Mouse (Mus musculus): ENCODE measurements at regions not wholly inside any gene's neighbourhood (a gene's known extent, or its start where the extent isn't known, plus 50 kb on each side); places are given as distances from the start of the nearest gene placed in this dataset.
A peak's percentile ranks its signal among the peaks of the same experiment; 100 is the strongest.
"Not testable (repeated sequence)": the region's sequence is repeated elsewhere in the genome, so short reads cannot be mapped to it uniquely, and the experiment has no call there.

DNA sequence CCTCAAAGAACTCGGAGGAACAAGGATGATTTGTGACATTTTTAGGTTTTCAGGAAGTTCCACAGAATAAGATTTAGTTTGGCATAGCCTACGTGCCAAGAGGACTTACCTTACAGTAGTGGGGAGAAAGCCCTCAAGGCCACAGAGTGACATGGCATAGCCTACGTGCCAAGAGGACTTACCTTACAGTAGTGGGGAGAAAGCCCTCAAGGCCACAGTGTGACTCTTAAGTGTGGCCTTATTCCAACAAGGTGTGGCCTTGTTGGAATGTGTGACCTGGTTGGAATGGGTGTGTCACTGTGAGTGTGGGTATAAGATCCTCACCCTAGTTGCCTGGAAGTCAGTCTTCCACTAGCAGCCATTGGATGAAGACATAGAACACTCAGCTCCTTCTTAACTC lies 206.7 kb downstream of the Diras2 start:
- H3K27me3 ChIP-seq (replicated peaks; ENCODE audit: low read depth, poor library complexity, severe bottlenecking); H3K4me3 ChIP-seq; H3K27ac ChIP-seq (replicated peaks); DNase-seq (ENCODE audit: low spot score); H3K9me3 ChIP-seq; H3K4me1 ChIP-seq; H3K36me3 ChIP-seq (replicated peaks): not testable (repeated sequence)
- 84% methylated on average over 3 of the region's 3 CpGs for WGBS

DNA sequence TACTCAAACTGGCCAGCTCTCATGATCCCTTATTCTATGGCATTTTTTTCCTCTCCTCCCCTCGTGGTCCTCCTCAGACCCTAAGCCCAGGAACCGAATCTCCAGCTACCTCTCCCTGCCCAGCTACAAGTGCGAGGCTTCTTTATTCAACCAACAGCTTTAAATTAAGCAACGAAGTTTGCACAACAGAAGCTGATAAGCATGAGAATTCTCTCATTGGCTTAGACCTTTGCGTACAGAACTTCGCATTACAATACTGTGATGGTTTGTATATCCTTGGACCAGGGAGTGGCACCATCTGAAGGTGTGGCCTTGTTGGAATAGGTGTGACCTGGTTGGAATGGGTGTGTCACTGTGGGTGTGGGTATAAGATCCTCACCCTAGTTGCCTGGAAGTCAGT lies 205.4 kb downstream of the Diras2 start:
- not testable (repeated sequence) for DNase-seq (ENCODE audit: low spot score); H3K27ac ChIP-seq (replicated peaks); H3K27me3 ChIP-seq (replicated peaks; ENCODE audit: low read depth, poor library complexity, severe bottlenecking); H3K4me3 ChIP-seq; H3K4me1 ChIP-seq; H3K9me3 ChIP-seq; H3K36me3 ChIP-seq (replicated peaks)
- 87% methylated on average over 6 of the region's 6 CpGs for WGBS

DNA sequence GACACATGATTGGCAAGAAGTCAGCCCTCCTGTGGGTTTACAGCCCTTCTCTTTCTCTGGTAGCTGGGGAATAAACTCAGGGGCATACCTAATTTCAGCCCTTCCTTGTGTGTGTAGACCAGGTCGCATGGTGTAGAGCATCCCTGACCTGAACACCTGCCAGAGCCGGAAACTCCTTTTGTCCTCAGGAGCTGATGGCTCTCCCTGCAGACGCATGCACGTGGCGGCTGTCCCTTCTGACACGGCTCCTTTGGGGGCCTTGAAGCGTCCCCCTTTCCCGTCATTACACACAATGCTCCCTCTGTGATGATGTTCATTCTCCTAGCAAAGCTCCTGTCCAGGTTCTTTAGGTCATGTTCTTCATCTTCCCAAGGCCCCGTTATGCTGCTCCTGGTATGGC lies 203.3 kb downstream of the Diras2 start:
- DNase-seq (ENCODE audit: low spot score): no peak
- Histone ChIP-seq H3K36me3 (replicated peaks) (no peaks in the 10 kb centered on the region), H3K9me3 (no peaks in the 10 kb centered on the region), H3K4me3 (no peak overlapping the region), H3K27ac (replicated peaks) (no peak overlapping the region), H3K27me3 (replicated peaks; ENCODE audit: low read depth, poor library complexity, severe bottlenecking) (no peaks in the 10 kb centered on the region), H3K4me1 (0 out of 2 replicates have a peak, but pooled peaks cover 4% of the 10 kb centered on the region)
- WGBS: 83% methylated on average over 9 of the region's 9 CpGs

DNA sequence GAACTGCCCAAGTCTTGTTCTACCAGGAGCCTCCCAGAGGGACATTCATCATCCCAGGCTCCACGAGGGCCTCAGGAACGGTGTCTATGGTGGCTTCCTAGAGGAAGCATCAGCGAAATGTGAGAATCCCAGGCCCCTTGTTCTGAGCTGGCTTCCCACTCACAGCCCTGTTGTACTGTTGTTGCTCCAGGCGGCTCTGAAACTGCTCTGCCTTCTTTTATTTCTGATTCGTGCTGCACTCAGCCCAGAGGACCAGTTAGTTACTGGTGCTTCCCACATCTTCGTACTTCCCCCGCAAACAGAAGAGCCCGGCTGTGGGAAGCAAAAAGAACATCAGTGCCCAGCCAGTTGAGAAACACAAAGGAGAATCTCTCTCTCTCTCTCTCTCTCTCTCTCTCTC lies 202.3 kb downstream of the Diras2 start:
- 64% methylated on average over 8 of the region's 8 CpGs for WGBS
- no peaks in the 10 kb centered on the region for H3K9me3 ChIP-seq
- no peak overlapping the region for H3K27ac ChIP-seq (replicated peaks)
- H3K36me3 ChIP-seq (replicated peaks): no peaks in the 10 kb centered on the region
- 0 out of 2 replicates have a peak, but pooled peaks cover 4% of the 10 kb centered on the region for H3K4me1 ChIP-seq
- no peak overlapping the region for H3K4me3 ChIP-seq
- no peaks in the 10 kb centered on the region for H3K27me3 ChIP-seq (replicated peaks; ENCODE audit: low read depth, poor library complexity, severe bottlenecking)
- no peak for DNase-seq (ENCODE audit: low spot score)

DNA sequence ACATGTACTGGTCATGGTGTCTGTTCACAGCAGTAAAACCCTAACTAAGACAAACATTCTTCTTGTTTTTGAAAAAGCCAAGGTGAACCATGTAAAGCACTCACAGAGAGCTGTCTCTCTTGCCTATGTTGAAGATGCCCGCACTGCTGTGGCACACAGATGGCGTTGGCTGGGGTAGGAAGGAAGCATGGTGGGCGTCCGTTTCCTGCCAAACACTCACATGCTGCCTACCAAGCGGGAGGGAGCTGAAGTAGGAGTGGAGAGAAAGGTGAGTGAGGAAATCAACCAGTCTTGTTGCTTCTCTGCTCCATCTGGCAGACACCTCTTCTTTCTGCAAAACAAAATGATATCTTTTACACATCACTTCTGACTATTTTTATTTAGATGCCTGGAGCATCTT lies 200.0 kb downstream of the Diras2 start:
- no peaks in the 10 kb centered on the region for H3K36me3 ChIP-seq (replicated peaks)
- no peak overlapping the region for H3K27ac ChIP-seq (replicated peaks)
- no peak overlapping the region for H3K4me3 ChIP-seq
- 0 out of 2 replicates have a peak, but pooled peaks cover 4% of the 10 kb centered on the region for H3K4me1 ChIP-seq
- WGBS: 90% methylated on average over 5 of the region's 5 CpGs
- H3K27me3 ChIP-seq (replicated peaks; ENCODE audit: low read depth, poor library complexity, severe bottlenecking): no peaks in the 10 kb centered on the region
- H3K9me3 ChIP-seq: no peaks in the 10 kb centered on the region
- DNase-seq (ENCODE audit: low spot score): no peak

DNA sequence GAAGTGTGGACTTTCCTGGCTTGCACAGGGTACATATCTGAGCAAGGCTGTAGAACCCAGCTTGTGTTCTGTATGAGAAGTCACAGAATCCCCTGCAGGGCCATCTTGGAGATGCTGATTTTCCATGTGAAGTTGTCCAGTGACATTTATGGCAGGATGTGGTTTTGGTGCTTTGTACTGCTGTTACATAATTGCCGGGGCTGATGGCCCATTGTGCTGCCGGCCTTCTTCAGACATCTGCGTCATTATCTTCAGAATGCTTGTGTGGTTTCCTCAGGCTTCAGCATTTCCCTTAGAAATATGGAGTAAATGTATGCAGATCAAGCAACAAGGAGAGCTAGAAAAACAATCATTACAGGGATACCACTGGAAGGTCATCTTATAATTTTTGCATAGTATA lies 196.1 kb downstream of the Diras2 start:
- H3K27ac ChIP-seq (replicated peaks): no peak overlapping the region
- H3K9me3 ChIP-seq: no peaks in the 10 kb centered on the region
- 93% methylated on average over 3 of the region's 3 CpGs for WGBS
- DNase-seq (ENCODE audit: low spot score): no peak
- no peaks in the 10 kb centered on the region for H3K27me3 ChIP-seq (replicated peaks; ENCODE audit: low read depth, poor library complexity, severe bottlenecking)
- H3K4me3 ChIP-seq: no peak overlapping the region
- H3K4me1 ChIP-seq: peaks cover 15% of the 10 kb centered on the region
- no peaks in the 10 kb centered on the region for H3K36me3 ChIP-seq (replicated peaks)

DNA sequence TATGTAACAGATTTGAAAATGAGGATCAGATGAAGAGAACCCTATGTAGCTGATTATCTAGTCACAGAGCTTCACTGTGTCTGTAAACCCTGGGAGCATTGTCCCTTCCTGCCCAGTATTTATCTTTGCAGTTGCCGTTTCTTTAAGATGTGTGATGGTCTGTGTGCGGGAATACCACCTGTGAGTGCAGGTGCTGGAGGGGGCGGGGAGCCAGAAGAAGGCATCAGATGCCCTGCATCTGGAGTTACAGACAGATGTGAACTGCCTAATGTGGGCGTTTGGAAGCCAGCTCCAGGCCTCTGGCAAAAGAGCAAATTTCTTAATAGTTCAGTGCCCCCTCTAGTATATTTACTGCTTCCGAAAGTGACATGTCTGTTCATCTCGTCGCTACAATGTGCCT lies 193.1 kb downstream of the Diras2 start:
- DNase-seq (ENCODE audit: low spot score): no peak
- no peaks in the 10 kb centered on the region for H3K9me3 ChIP-seq
- peaks cover 15% of the 10 kb centered on the region for H3K4me1 ChIP-seq
- no peak overlapping the region for H3K27ac ChIP-seq (replicated peaks)
- H3K36me3 ChIP-seq (replicated peaks): no peaks in the 10 kb centered on the region
- 77% methylated on average over 7 of the region's 7 CpGs for WGBS
- no peak overlapping the region for H3K4me3 ChIP-seq
- H3K27me3 ChIP-seq (replicated peaks; ENCODE audit: low read depth, poor library complexity, severe bottlenecking): no peaks in the 10 kb centered on the region

DNA sequence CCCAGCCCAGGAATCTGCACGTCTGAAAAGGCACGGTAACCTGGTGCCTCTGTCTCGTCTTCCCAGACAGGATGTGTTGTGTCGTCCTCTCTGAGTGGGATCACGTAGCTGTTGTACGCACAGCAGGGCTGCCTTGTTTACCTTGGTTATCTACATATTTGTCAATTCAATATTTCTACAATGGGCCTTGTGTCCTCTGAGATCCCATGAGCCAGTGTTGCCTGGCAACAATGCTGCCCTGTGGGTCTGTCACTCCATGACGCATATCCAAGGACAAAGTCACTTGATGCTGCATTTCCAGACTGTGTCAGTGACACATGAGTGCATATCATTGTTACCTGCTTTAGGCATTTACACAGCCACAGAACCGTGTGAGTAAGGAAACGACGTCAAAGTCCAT lies 191.9 kb downstream of the Diras2 start:
- Histone ChIP-seq H3K4me1 (peaks cover 15% of the 10 kb centered on the region), H3K36me3 (replicated peaks) (no peaks in the 10 kb centered on the region), H3K9me3 (no peaks in the 10 kb centered on the region), H3K4me3 (no peak overlapping the region), H3K27ac (replicated peaks) (no peak overlapping the region), H3K27me3 (replicated peaks; ENCODE audit: low read depth, poor library complexity, severe bottlenecking) (no peaks in the 10 kb centered on the region)
- peak; percentile 22 for DNase-seq (ENCODE audit: low spot score)
- WGBS: 49% methylated on average over 10 of the region's 10 CpGs

DNA sequence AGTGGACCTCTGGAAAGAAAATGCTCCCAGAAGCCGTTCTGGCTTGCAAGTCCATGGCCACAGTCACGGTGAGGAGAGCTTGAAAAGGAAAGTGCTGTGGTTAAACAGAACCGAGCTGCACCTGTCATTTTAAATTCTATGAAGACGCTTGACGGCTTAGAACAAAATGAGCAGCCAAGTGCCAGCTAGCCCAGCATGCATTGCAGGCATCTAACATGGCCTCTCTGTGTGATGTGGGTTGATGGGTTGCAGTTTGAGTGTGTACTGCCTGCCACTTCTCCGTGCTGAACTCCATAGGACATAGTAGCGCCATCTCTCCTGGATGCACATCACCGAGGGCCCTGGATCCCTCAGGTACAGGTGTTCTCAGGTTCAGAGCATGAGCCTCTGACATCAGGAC lies 189.1 kb downstream of the Diras2 start:
- Histone ChIP-seq H3K4me3 (no peak overlapping the region), H3K36me3 (replicated peaks) (no peaks in the 10 kb centered on the region), H3K9me3 (no peaks in the 10 kb centered on the region), H3K4me1 (peaks cover 15% of the 10 kb centered on the region), H3K27me3 (replicated peaks; ENCODE audit: low read depth, poor library complexity, severe bottlenecking) (no peaks in the 10 kb centered on the region), H3K27ac (replicated peaks) (no peak overlapping the region)
- no peak for DNase-seq (ENCODE audit: low spot score)
- WGBS: 84% methylated on average over 8 of the region's 8 CpGs

DNA sequence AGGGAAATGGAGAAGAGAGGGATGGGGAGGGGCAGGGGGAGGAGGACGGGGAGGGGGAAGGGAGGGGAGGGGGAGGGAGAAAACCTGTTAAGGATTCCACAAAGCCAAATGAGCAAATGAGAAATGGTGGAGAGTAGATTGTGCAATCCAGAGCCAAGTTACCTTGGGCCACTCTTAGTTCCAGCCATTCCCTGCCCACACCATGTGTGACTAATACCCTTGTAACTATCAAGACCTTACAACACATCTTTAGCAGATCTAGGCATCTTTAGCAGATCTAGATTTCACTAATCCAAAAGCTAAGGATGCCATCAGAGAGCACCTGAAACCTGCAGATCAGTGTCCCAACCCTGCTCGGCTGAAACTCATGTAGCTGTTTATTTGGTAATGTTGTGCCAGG lies 186.7 kb downstream of the Diras2 start:
- Histone ChIP-seq H3K36me3 (replicated peaks) (no peaks in the 10 kb centered on the region), H3K27ac (replicated peaks) (no peak overlapping the region), H3K27me3 (replicated peaks; ENCODE audit: low read depth, poor library complexity, severe bottlenecking) (no peaks in the 10 kb centered on the region), H3K9me3 (no peaks in the 10 kb centered on the region), H3K4me1 (peaks cover 3% of the 10 kb centered on the region), H3K4me3 (no peak overlapping the region)
- WGBS: 83% methylated on average over 2 of the region's 2 CpGs
- DNase-seq (ENCODE audit: low spot score): no peak

DNA sequence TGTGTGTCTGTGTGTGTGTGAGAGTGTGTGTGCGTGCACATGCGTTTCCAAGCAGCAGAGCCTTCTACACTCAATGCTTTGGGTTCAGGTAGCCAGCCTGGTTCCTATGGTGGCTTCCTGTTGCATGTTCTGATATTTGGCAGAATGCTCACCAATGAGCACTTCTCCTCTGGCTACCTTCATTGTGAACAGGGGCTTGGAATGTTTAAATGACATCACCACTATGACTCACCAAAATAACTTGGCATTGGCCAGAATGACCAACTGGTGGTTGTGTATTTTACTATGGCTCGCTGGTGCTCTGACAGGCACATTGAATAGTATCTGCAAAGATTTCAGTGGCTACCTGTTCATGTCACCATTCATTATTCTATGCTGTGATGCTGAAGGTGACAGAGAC lies 186.2 kb downstream of the Diras2 start:
- no peaks in the 10 kb centered on the region for H3K27me3 ChIP-seq (replicated peaks; ENCODE audit: low read depth, poor library complexity, severe bottlenecking)
- no peaks in the 10 kb centered on the region for H3K36me3 ChIP-seq (replicated peaks)
- 93% methylated on average over 3 of the region's 3 CpGs for WGBS
- DNase-seq (ENCODE audit: low spot score): no peak
- no peaks in the 10 kb centered on the region for H3K4me1 ChIP-seq
- H3K4me3 ChIP-seq: no peak overlapping the region
- no peak overlapping the region for H3K27ac ChIP-seq (replicated peaks)
- H3K9me3 ChIP-seq: no peaks in the 10 kb centered on the region

DNA sequence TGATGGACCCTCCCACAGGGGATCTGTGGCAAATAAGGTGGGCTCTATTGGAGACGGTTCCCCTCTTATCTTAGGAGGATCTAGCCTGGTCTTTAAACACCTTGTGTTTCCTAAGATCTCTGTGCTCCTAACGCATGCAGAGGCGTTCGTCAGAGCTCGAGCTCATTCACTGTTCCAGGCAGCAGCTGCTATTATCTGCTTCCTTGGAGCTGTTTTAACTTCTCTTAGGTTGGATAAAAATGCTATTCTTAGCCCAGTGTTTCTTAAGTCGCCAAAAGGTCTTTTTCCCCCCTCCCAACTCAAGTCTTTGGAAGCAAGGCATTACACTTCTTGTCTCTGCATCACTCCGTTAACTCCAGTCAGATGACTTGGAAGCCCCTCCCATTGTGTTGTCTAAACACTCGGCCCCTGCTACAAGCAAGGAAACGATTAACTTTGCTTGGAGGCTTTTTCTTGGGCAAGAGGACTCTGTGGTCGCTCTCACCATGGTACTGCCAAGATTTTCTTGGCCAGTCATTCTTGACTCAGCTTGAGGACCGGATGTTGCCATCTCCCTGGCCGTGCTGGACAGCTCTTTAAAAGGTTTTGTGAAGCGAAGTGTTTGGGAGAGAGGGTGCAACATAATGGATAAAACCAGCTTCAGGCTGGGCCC lies 185.6 kb downstream of the Diras2 start:
- WGBS: 65% methylated on average over 13 of the region's 13 CpGs
- Histone ChIP-seq H3K4me3 (no peak overlapping the region), H3K36me3 (replicated peaks) (no peaks in the 10 kb centered on the region), H3K27ac (replicated peaks) (no peak overlapping the region), H3K4me1 (no peaks in the 10 kb centered on the region), H3K9me3 (no peaks in the 10 kb centered on the region), H3K27me3 (replicated peaks; ENCODE audit: low read depth, poor library complexity, severe bottlenecking) (no peaks in the 10 kb centered on the region)
- DNase-seq (ENCODE audit: low spot score): no peak

DNA sequence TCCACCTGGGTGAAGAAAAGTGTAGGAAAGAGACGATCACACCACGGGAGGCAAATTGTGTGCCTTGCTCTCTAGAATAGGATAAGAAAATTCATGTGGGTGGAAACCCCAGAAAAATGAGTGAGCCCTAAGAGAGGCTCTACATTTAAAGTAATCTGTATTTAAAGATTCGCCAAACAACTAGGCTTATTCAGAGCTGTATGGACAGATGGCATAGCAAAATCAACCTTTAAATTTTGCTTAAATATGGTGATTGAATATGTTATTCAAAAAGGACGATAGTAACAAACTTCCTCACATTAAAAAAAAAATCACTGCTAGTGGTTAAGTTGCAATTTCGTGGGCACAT lies 185.1 kb downstream of the Diras2 start:
- Histone ChIP-seq H3K36me3 (replicated peaks) (no peaks in the 10 kb centered on the region), H3K27ac (replicated peaks) (no peak overlapping the region), H3K9me3 (no peaks in the 10 kb centered on the region), H3K27me3 (replicated peaks; ENCODE audit: low read depth, poor library complexity, severe bottlenecking) (no peaks in the 10 kb centered on the region), H3K4me1 (no peaks in the 10 kb centered on the region), H3K4me3 (no peak overlapping the region)
- no peak for DNase-seq (ENCODE audit: low spot score)
- 88% methylated on average over 5 of the region's 5 CpGs for WGBS

DNA sequence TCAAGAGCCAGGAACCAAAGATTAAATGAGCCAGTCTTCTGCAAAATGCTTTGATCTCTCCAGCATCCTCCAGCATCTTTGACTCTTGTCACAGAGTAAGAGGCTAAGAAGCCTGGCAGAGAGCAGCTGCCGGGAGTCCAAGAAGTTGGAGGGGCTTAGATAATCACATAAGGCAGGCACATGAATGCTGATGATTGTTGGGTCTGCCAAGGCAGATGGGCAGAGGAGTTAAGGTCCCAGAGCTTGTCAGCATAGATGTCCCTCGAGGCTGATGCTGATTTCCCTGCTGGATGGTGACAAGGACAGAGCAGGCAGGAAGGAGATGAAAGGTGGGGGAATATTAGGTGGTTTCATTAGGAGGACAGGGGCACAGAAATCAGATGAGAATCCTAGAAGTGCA lies 183.4 kb downstream of the Diras2 start:
- H3K9me3 ChIP-seq: no peaks in the 10 kb centered on the region
- no peaks in the 10 kb centered on the region for H3K4me1 ChIP-seq

More for the DNA sequence above, 183.4 kb downstream of the Diras2 start:
- H3K27me3 ChIP-seq (replicated peaks; ENCODE audit: low read depth, poor library complexity, severe bottlenecking): no peaks in the 10 kb centered on the region
- no peak for DNase-seq (ENCODE audit: low spot score)
- no peak overlapping the region for H3K27ac ChIP-seq (replicated peaks)
- H3K36me3 ChIP-seq (replicated peaks): no peaks in the 10 kb centered on the region
- H3K4me3 ChIP-seq: no peak overlapping the region
- 61% methylated on average over 2 of the region's 2 CpGs for WGBS
